Mouse (Mus musculus) ES-E14 (cell line): ENCODE measurements around the gene Tstd1.

Experiments
- CHD2 ChIP-seq: IDR thresholded peaks from 2 replicates; pipeline ENCODE4 v1.6.1; 2014; ENCODE audit warnings: mild to moderate bottlenecking, low read depth, low read length, inconsistent platforms
- HCFC1 ChIP-seq: IDR thresholded peaks from 2 replicates; pipeline ENCODE4 v1.6.1; 2012; ENCODE audit warnings: low read length, inconsistent platforms, borderline replicate concordance; ENCODE audit not compliant: insufficient read depth
- MAFK ChIP-seq: IDR thresholded peaks from 2 replicates; pipeline ENCODE4 v1.6.1; 2014; ENCODE audit warnings: mild to moderate bottlenecking, low read depth, low read length, inconsistent platforms; ENCODE audit not compliant: insufficient read depth
- ZC3H11A ChIP-seq: IDR thresholded peaks from 2 replicates; pipeline ENCODE4 v1.6.1; 2012; ENCODE audit warnings: low read depth, mild to moderate bottlenecking, inconsistent platforms, low read length, borderline replicate concordance
- ZNF384 ChIP-seq: IDR thresholded peaks from 2 replicates; pipeline ENCODE4 v1.6.1; 2012; ENCODE audit warnings: low read depth, low read length, inconsistent platforms

DNA sequence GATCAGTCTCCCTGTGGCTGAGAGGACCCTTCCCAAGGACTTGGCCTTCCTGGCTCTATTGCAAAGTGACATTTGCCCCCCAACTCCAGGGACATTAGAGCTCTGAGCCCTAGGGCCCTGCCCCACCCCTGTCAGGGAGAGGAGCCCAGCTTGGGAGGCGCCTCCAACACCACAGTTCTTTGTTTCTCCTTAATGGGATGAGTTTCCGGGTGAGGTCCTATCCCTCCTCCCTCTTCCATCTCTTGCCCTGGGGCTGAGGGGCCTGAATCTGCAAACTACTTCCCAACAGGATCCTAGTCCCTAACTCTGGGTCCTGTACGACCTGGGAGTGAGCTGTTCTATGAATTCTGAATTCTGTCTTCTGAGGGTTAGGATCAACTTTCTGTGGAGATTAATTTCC is 45.8 kb upstream of the Tstd1 start:
- TF ChIP-seq MAFK (no peak), ZNF384 (no peak), CHD2 (no peak), HCFC1 (no peak), ZC3H11A (no peak)
